8 mouse cellular contexts compared by ENCODE assay signal in the genomic region with DNA sequence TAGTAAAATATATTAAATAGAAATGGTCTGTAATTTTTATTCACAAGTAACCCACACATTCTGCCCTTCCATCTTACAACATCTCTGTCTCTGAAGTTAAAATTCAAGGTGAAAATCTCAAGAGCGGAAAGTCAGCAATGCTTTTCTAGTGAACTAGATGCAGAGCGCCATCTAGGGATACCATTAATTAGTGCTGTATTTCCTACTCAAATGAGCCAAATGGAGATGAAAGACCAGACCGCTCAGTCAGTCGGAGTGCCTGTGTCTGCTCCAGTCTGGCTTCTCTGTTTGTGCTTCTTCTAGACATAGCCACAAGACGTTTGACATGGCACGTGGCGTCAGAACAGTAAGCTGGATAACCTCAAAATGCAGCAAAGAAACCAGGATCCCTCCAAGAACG. TPM values are rescaled to one million over a fixed set of nuclear protein-coding genes. Genes with fewer than 3 reads are reported as not detected.
DNase-seq lines count a peak whose midpoint lies in the region.

No protein-coding gene starts in this region.

- peak; percentile 4 to 17 for DNase-seq in kidney, adult 8-10 months
- DNase-seq in kidney, adult 18-20 months = no peak
- DNase-seq in ES-CJ7 (ENCODE audit: low read depth, low spot score) = peak; percentile 73
- peak; percentile 74 for DNase-seq in brain, adult 2 months (ENCODE audit: low read depth, low spot score)
- DNase-seq in heart, postnatal 14 days = peak; percentile 41 to 71
- peak; percentile 68 to 84 for DNase-seq in left cerebral cortex, postnatal 25 days (ENCODE audit: low spot score in 2 of 2)
- peak; percentile 21 for DNase-seq in retina, postnatal 7 days (ENCODE audit: low read depth, low spot score)
- no peak for DNase-seq in urinary bladder, adult 2 months (ENCODE audit: low spot score)

- intact Hi-C loops in heart, postnatal 14 days (cut with DNase I) = loop anchor here (1.0 to 10.0 kb wide), 3 partner anchors 55 to 445 kb away; no protein-coding TSS in a partner anchor
- intact Hi-C loops in left cerebral cortex, postnatal 25 days (cut with DNase I) = loop anchor here (1.0 to 5.0 kb wide), 2 partner anchors 59 to 442 kb away; no protein-coding TSS in a partner anchor

RNA-seq across cellular contexts. Expression of gene Tnip3, which starts 44.6 kb away (rescaled TPM):
- total RNA-seq in heart, postnatal 14 days (2021) = 1 to 10 TPM; 1.2 to 1.4 TPM
- total RNA-seq in left cerebral cortex, postnatal 25 days (2021) = under 1 TPM in 1 of 2 experiments, not detected in 1; 0.27 TPM
- polyA plus RNA-seq in urinary bladder, adult 2 months (2012; rRNA removed) = 0.45 and 0.62 TPM in 2 replicates

Comparison
In these comparisons a context has a peak if more than half of its experiments do, and no peak if none do; other contexts are left out.
1. DNase-seq: peak in kidney, adult 8-10 months (2 of 2), ES-CJ7 (single experiment), brain, adult 2 months (single experiment), heart, postnatal 14 days (2 of 2), left cerebral cortex, postnatal 25 days (2 of 2) and retina, postnatal 7 days (single experiment); none in kidney, adult 18-20 months (single experiment) and urinary bladder, adult 2 months (single experiment).